Mouse (Mus musculus): ENCODE results near the gene Gng11. TPM values are rescaled to one million over a fixed set of nuclear protein-coding genes. Genes with fewer than 3 reads are reported as not detected.

The Gng11 gene
- total RNA-seq, 2 experiments from 2014 or later: 8.5 to 9.8 TPM

- Histone ChIP-seq H3K4me3 (no peak overlapping the region), H3K27ac (no peak overlapping the region)
- intact Hi-C loops (cut with DNase I): no loop called here
- no peak for DNase-seq (ENCODE audit: extremely low spot score in 1 of 2, low spot score in 2 of 2)
- no peak for TF ChIP-seq CTCF (IDR thresholded peaks at IDR 0.05)
Observed at GRCm38 (mm10) chr6:4008501-4009040, 4.9 kb downstream of the Gng11 start.

GRCm38 (mm10) chr6:4009548-4009947 is 5.8 kb downstream of the Gng11 start:
- no peak for DNase-seq (ENCODE audit: extremely low spot score in 1 of 2, low spot score in 2 of 2)
- TF ChIP-seq CTCF (IDR thresholded peaks at IDR 0.05): no peak
- Histone ChIP-seq H3K27ac (no peak overlapping the region), H3K4me3 (no peak overlapping the region)
- intact Hi-C loops (cut with DNase I): no loop called here

- no peak for DNase-seq (ENCODE audit: extremely low spot score in 1 of 2, low spot score in 2 of 2)
- intact Hi-C loops (cut with DNase I): no loop called here
- H3K27ac ChIP-seq: no peak overlapping the region
- TF ChIP-seq CTCF (IDR thresholded peaks at IDR 0.05): no peak
- H3K4me3 ChIP-seq: no peak overlapping the region
Observed at GRCm38 (mm10) chr6:4022645-4023044, 18.9 kb downstream of the Gng11 start.

- H3K27ac ChIP-seq: no peak overlapping the region
- no peak overlapping the region for H3K4me3 ChIP-seq
- no peak for TF ChIP-seq CTCF (IDR thresholded peaks at IDR 0.05)
- no peak for DNase-seq (ENCODE audit: extremely low spot score in 1 of 2, low spot score in 2 of 2)
- intact Hi-C loops (cut with DNase I): no loop called here
Observed at GRCm38 (mm10) chr6:4026367-4026766, 22.7 kb downstream of the Gng11 start.

- no peak overlapping the region for H3K4me3 ChIP-seq
- TF ChIP-seq CTCF (IDR thresholded peaks at IDR 0.05): no peak
- intact Hi-C loops (cut with DNase I): no loop called here
- H3K27ac ChIP-seq: no peak overlapping the region
- DNase-seq (ENCODE audit: extremely low spot score in 1 of 2, low spot score in 2 of 2): no peak
Observed at GRCm38 (mm10) chr6:4030956-4031355, 27.3 kb downstream of the Gng11 start.

- DNase-seq (ENCODE audit: extremely low spot score in 1 of 2, low spot score in 2 of 2): no peak
- H3K4me3 ChIP-seq: no peak overlapping the region
- H3K27ac ChIP-seq: no peak overlapping the region
- no peak for TF ChIP-seq CTCF (IDR thresholded peaks at IDR 0.05)
- intact Hi-C loops (cut with DNase I): no loop called here
Observed at GRCm38 (mm10) chr6:4041821-4042220, 38.1 kb downstream of the Gng11 start.

GRCm38 (mm10) chr6:4047200-4047599 is 43.5 kb downstream of the Gng11 start:
- TF ChIP-seq CTCF (IDR thresholded peaks at IDR 0.05): no peak
- DNase-seq (ENCODE audit: extremely low spot score in 1 of 2, low spot score in 2 of 2): no peak
- Histone ChIP-seq H3K4me3 (no peak overlapping the region), H3K27ac (no peak overlapping the region)
- intact Hi-C loops (cut with DNase I): no loop called here

- Histone ChIP-seq H3K4me3 (no peak overlapping the region), H3K27ac (no peak overlapping the region)
- intact Hi-C loops (cut with DNase I): no loop called here
- TF ChIP-seq CTCF (IDR thresholded peaks at IDR 0.05): no peak
- DNase-seq (ENCODE audit: extremely low spot score in 1 of 2, low spot score in 2 of 2): no peak
Observed at GRCm38 (mm10) chr6:4052843-4053242, 49.1 kb downstream of the Gng11 start.

- no peak for DNase-seq (ENCODE audit: extremely low spot score in 1 of 2, low spot score in 2 of 2)
- H3K27ac ChIP-seq: no peak overlapping the region
- TF ChIP-seq CTCF (IDR thresholded peaks at IDR 0.05): no peak
- H3K4me3 ChIP-seq: no peak overlapping the region
- intact Hi-C loops (cut with DNase I): no loop called here
Observed at GRCm38 (mm10) chr6:4054387-4054786, 50.7 kb downstream of the Gng11 start.

Other genes with a start within 250 kb of the Gng11 start
- under 1 TPM in 1 of 2 experiments, not detected in 1; 0.37 TPM for gene Calcr, start 239.2 kb upstream of the Gng11 start, total RNA-seq (2021)
- not detected for gene Tfpi2, start 15.0 kb upstream of the Gng11 start, total RNA-seq (2021)
- not detected for gene Gngt1, start 10.1 kb upstream of the Gng11 start, total RNA-seq (2021)
- 10 to 100 TPM; 21.5 to 25.5 TPM for gene Bet1, start 83.1 kb downstream of the Gng11 start, total RNA-seq (2021)

Measured in left cerebral cortex, adult 2 months (tissue).